Mouse (Mus musculus) small intestine, adult 10 weeks (tissue): Measurements from ENCODE around the gene Rrm1. TPM values are rescaled to one million over a fixed set of nuclear protein-coding genes. Genes with fewer than 3 reads are reported as not detected.

Experiments
- polyA plus RNA-seq: library from polyadenylated mRNA; stranded (reverse); fragments of 350-450 nt; fragmentation: Illumina TruSeq; extraction: RNeasy Lipid Tissue Mini Kit (QIAGEN cat#74804); gene quantifications from one replicate; pipeline ENCODE4 v1.2.3, GENCODE M21; 2014; ENCODE audit warnings: low replicate concordance

Rrm1 gene
- 35.8 TPM for polyA plus RNA-seq

DNA sequence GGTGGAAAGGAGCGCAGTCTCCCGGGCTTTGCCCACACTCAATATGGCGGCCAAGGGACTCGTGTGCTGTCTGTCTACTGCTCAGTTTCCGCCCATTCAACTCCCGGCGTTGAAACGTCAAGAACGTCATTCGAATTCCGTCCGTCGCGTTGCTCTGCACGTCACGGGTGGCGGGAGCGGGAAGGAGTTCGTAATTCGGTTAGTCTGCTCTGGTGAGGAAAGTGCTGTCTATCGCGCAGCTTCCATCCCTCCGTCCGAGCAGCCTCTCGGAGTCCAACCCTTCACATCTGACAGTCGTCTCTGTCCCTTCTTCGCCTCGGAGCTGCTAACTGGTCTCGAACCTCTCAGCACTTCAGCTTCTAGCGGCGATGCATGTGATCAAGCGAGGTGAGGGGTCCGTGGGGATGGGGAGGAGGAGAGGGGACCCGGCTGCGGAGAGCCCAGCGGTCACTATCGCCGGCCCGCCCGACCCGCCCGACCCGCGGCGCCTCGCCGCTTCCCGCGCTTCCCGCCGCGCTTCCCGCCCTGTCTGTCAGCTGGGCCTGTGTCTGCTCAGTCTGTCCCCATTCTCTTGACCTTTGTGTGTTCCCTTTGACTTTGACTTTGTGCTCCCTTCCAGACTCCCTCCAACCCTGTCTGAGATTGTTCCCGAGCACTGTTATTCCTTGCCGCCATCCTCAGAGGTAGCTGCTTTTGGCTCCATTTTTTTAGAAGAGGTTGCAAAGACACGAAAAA, at the start of gene Rrm1:
Gene Rrm1 (plus strand): TSS at position 39 of the 735 bp plus-strand sequence.

DNA sequence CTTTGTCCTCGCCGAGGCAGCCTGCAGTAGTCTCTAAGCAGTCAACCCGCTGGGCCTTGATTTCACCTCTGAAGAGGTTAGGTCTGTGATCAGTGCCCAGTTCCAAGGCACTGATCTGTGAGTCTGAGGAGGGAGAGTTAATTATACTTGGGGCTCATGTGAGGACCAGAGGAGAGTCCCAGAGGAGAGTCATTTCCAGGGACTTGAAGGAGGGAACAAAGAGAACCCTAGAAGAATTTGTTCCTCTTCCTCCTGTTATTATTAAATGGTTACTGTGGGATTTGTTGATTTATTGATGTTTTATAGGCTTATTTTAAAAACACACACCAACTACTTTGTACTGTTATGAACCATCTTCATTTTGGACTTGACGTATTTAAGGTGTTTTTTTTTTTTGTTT, 40.1 kb downstream of the Rrm1 start, which contains the start of gene Olfr543:
Gene Olfr543 (minus strand): TSS at position 101 of the 400 bp plus-strand sequence.

DNA sequence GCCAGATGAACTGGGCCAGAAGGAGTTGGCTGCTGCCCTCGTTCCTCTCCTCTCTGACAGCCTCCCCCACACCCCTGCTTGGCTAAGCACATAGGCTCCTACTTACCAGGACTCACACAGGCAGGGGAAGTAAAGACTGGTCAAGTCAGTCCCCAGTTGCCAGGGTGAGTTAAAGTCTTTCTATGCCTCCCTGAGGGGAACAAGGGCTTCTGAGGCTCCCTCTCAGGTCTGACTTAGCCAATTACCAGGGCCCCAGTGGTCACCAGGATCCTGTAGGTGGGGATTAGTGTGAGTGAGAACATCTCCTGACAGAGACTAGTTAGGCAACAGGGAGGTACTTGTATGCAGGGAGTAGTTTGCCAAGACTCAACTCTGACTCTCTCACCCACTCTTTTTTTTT, 46.7 kb downstream of the Rrm1 start, which contains the start of gene Olfr544:
Gene Olfr544 (minus strand): TSS at position 153 of the 400 bp plus-strand sequence.

DNA sequence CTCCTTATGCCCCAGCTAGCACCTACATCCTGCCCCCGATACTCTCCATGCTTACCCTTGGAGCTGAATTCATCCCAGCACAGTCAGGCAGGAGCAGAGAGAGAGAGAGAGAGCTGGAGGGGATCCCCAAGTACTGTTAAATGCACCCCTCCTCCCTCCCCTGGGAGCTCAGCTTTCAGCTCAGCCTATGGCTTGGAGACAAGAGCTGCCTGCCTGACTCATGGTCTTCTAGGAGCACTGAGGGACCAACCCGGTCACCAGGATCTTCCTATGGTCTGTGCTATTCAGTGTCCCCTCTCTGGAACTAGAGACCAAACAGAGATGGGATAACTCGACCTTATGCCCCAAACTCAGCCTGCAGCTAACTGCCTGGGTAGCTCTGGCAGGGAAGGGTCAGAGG, 58.0 kb downstream of the Rrm1 start, which contains the start of gene Olfr545:
Gene Olfr545 (minus strand): TSS at position 101 of the 400 bp plus-strand sequence.

Other genes starting within 250 kb of the Rrm1 start
- 29.9 TPM for gene Nup98, start 231.5 kb upstream of the Rrm1 start, polyA plus RNA-seq
- gene Pgap2, start 231.5 kb upstream of the Rrm1 start, polyA plus RNA-seq: 27.7 TPM
- 1.5 TPM for gene Rhog, start 185.6 kb upstream of the Rrm1 start, polyA plus RNA-seq
- gene Stim1, start 173.9 kb upstream of the Rrm1 start, polyA plus RNA-seq: 4.9 TPM
- gene Olfr543, start 40.0 kb downstream of the Rrm1 start, polyA plus RNA-seq: not detected
- gene Olfr544, start 46.6 kb downstream of the Rrm1 start, polyA plus RNA-seq: not detected
- gene Olfr545, start 57.9 kb downstream of the Rrm1 start, polyA plus RNA-seq: not detected
- gene Olfr547, start 93.1 kb downstream of the Rrm1 start, polyA plus RNA-seq: not detected
- gene Olfr548-ps1, start 99.2 kb downstream of the Rrm1 start, polyA plus RNA-seq: not detected
- not detected for gene Olfr549, start 108.2 kb downstream of the Rrm1 start, polyA plus RNA-seq
- gene Trim21, start 123.8 kb downstream of the Rrm1 start, polyA plus RNA-seq: 15.3 TPM
- not detected for gene Olfr550, start 129.7 kb downstream of the Rrm1 start, polyA plus RNA-seq
- not detected for gene Olfr551, start 150.2 kb downstream of the Rrm1 start, polyA plus RNA-seq
- gene Olfr552, start 156.1 kb downstream of the Rrm1 start, polyA plus RNA-seq: not detected
- gene Olfr553, start 176.5 kb downstream of the Rrm1 start, polyA plus RNA-seq: not detected
- gene Olfr554, start 196.7 kb downstream of the Rrm1 start, polyA plus RNA-seq: not detected
- gene Olfr555, start 217.1 kb downstream of the Rrm1 start, polyA plus RNA-seq: not detected
- not detected for gene Olfr556, start 223.2 kb downstream of the Rrm1 start, polyA plus RNA-seq
- gene Trim68, start 245.6 kb downstream of the Rrm1 start, polyA plus RNA-seq: 3.0 TPM